Mouse (Mus musculus) brain, embryonic 18.5 days (tissue): ENCODE data around the gene Fhdc1.

ENCODE experiments used
- DNase-seq: peaks from one replicate; pipeline ENCODE4 v3.0.0-alpha.2; 2012; ENCODE audit warnings: low read depth, low spot score

Gene Fhdc1

GRCm38 (mm10) chr3:84474981-84475775, 5.1 kb downstream of the Fhdc1 start:
- DNase-seq = no peak

DNA sequence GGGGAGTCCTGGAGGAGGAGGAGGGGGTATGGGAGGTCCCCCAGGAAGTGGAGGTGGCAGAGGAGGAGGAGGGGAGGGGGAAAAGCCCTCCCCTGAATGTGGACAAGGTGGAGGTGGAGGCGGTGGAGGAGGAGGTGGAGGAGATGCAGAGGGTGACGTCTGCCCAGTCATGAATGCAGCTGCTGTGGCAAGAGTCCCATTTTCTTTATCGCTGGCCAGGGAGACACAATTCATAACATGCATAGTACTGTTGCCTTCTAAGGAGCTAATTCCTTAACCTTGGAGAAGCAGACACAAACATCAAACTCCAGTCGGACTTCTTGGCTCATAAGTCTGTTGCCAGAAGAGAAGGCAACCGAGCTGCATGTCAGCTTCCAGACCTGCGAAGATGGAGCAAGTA, 5.8 kb downstream of the Fhdc1 start:
- DNase-seq = no peak

DNA sequence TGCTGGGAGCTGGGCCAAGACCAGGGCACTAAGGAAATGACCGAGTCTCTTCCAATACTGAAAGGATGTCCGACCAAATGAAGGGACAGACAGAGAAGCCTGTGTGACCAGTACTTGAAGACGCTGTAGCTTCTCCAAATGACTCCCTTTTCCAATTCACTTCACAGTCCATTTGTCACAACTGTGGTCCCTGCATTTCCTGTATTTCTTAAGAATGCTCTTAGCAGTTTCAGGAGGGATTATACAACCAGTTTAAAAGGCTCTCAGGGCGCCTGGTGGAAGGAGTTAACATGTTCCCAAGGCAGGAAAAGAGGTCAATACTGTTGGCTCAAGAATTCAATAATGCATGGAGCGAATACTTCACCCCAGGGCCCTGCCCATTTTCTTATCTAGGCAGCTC, 7.3 kb downstream of the Fhdc1 start:
- no peak for DNase-seq

- no peak for DNase-seq
Measured at GRCm38 (mm10) chr3:84472527-84472926, 7.7 kb downstream of the Fhdc1 start.

DNA sequence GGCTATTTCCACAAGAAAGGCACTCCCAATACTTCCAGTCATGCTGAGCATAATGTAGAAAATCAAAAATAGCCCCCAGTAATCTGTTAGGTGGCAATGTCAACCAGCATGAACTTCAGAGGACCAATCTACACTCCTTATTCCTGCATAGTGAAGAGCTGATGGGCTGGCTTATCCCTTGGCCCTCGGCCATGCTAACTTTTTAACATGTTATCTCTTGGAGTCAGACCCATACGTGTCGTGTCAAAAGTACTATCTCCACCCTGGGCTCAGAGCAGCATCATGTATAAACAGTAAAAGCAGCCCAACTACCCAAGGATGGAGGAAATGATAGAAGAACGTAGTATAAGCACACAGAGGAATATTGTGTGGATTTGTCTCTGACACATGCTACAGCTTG, 9.1 kb downstream of the Fhdc1 start:
- DNase-seq = no peak

GRCm38 (mm10) chr3:84468111-84468453, 12.1 kb downstream of the Fhdc1 start:
- no peak for DNase-seq

- no peak for DNase-seq
Measured at GRCm38 (mm10) chr3:84467419-84468110, 12.7 kb downstream of the Fhdc1 start.

- no peak for DNase-seq
Measured at GRCm38 (mm10) chr3:84465822-84466500, 14.3 kb downstream of the Fhdc1 start.

GRCm38 (mm10) chr3:84461687-84462086, 18.5 kb downstream of the Fhdc1 start:
- no peak for DNase-seq

GRCm38 (mm10) chr3:84460952-84461351, 19.3 kb downstream of the Fhdc1 start:
- DNase-seq = no peak

GRCm38 (mm10) chr3:84460499-84460898, 19.7 kb downstream of the Fhdc1 start:
- DNase-seq = no peak

GRCm38 (mm10) chr3:84455733-84456417, 24.4 kb downstream of the Fhdc1 start:
- no peak for DNase-seq

- no peak for DNase-seq
Measured at GRCm38 (mm10) chr3:84450651-84451050, 29.6 kb downstream of the Fhdc1 start.

- DNase-seq = no peak
Measured at GRCm38 (mm10) chr3:84449015-84449414, 31.2 kb downstream of the Fhdc1 start.

- DNase-seq = no peak
Measured at GRCm38 (mm10) chr3:84447803-84448202, 32.4 kb downstream of the Fhdc1 start.

DNA sequence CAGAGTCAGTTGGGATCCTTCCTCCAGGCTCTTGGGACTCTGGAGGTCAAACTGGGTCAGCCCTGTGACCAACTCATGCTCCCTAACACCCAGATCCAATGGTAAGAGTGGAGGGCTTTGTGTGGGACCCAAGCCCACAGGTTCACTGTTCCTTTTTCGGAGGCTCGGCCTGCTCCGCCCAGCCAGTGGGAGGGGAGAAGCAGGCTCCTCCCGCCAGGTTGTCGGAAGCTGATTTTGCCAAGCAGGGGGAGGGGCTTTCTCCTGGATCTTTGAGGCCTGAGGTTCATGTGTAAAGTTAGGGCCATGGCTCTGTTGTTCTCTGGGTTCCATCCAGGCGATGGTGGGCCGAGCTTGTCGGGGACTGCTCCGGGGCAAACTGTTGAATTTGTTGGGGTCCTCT, 34.4 kb downstream of the Fhdc1 start:
- DNase-seq = no peak

GRCm38 (mm10) chr3:84442890-84443289, 37.3 kb downstream of the Fhdc1 start:
- DNase-seq = no peak

DNA sequence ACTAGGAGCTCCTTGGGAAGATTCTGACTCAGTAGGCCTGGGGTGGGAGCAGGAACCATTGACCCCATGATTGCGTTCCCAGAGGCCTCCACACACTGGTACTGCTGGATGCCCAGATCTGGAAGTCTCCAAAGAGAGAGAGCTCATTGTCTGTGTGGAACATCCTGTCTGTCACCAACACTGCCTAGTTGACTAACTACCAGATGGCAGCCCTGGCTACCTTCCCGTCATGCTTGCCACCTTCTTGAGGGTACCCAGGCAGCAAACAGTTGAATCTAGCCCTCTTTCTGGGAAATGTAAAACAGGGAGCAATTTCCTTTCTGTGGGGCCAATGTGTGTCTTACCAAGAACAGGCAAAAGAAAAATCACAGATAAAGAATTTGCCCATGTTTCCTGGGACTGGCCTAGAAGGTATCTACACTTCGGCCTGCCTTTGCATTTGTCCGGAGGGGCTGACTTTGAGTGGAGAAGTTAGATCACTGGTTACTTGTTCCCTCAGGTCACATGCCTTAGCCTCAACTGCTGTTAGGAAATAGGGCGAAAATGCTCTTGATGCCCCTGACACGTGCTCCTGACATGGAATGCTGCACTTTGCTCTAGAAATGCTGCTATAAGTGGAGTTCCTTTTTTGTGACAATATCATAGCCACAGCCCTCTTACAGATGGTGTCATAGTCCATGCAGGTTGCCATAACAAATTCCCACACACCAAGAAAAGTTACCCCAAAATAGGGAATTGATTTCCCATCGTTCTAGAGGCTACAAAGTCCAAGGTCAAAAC, 40.6 kb downstream of the Fhdc1 start:
- no peak for DNase-seq

DNA sequence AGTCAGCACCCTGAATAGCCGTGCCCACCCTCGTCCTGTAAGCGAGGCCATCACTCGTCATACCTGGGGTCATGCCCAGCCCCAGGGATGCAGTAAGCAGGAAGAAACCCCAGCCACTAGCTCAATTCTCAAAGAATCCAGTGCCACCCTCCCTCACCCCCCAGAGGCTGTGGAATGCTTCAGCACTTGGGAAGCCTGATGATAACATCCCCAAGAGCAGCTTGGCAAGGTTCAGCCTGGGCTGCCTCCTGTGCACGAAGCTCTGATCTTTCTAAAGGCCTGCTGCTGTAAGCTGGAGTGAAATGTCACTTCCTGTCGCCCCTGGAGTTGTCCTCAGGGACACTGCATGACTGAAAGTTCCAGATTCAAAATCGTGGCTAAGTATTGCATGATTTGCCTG, 41.4 kb downstream of the Fhdc1 start:
- DNase-seq = no peak

DNA sequence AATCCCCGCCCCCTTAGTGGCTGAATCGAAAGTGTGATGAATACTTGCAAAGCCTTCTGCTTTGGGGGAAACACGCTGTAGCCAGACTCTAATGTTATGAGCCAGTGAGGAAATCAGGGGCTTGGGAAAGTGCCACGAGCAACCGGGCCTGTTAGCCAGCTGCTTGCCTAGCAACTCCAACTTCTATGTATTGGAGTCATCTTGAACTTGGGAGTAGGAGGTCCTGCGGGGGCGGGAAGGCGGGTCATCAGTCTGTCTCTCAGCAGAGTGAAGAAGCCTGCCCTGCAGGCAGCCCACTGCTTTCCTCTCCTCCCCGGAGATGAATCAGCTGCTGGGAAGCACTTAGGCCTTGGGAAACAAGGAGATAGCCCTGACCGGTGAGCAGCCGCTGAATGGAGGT, 42.1 kb downstream of the Fhdc1 start:
- no peak for DNase-seq

DNA sequence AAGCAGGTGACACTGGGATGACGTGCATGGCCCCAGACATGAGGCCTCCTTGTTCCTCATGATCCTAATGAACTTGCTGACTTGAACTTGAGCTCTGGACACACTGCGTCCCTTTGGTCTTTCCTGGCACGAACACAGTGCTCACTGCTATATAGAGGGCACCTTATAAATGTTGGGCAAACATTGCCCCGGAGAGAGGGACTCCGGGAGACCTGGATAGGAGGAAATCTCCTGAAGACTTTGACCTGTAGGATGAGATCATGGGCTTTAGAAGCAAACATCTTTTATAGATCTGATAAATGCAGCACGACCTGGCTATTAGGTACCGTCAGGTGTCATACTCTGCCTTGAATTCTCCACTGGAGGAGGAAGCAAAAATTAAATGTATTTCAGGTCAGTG, 43.3 kb downstream of the Fhdc1 start:
- no peak for DNase-seq
